Mouse (Mus musculus) bone marrow macrophage, adult 2 months (primary cell): ENCODE measurements around the gene Dpysl4.

Experiments used
- CTCF ChIP-seq: IDR thresholded peaks from 2 replicates; pipeline ENCODE4 v1.5.1; 2012; ENCODE audit warnings: low read depth, mild to moderate bottlenecking, low read length, moderate library complexity
- POLR2A ChIP-seq: IDR thresholded peaks from 2 replicates; pipeline ENCODE4 v1.6.1; 2012; ENCODE audit warnings: mild to moderate bottlenecking, low read depth, low read length, borderline replicate concordance

- TF ChIP-seq CTCF (no peak), POLR2A (no peak)
Observed at GRCm38 (mm10) chr7:139128994-139129393, 43.2 kb downstream of the Dpysl4 start.
